Mouse (Mus musculus): ENCODE data around the gene Aqp11. TPM values are rescaled to one million over a fixed set of nuclear protein-coding genes. Genes with fewer than 3 reads are reported as not detected.

Gene Aqp11
- polyA plus RNA-seq, 1 experiment from 2014 or later, result 30.3 TPM

DNA sequence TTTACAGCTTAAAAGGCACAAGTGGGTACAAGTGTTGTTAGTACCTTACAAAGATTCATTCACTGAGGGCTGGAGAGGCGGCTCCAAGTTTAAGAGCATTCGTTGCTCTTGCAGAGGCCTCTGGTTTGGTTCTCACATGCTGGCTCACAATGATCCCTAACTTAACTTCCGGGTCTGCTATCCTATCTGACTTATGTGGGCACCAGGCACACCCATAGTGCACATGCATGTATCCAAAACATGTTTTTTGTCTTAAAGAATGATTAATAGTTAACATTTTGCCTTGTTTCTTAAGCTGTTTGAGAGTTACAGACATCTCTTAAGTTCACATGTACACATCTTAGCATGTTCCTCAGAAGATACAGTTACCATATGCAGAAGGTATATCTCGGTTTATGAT lies 37.9 kb downstream of the Aqp11 start:
- Histone ChIP-seq H3K9ac (no peak overlapping the region), H3K36me3 (replicated peaks) (0 out of 2 replicates have a peak, but pooled peaks cover 9% of the 10 kb centered on the region), H3K9me3 (replicated peaks) (no peaks in the 10 kb centered on the region), H3K27ac (replicated peaks) (no peak overlapping the region), H3K4me3 (replicated peaks) (no peak overlapping the region), H3K4me2 (no peak overlapping the region), H3K4me1 (replicated peaks) (peaks cover 29% of the 10 kb centered on the region), H3K27me3 (no peaks in the 10 kb centered on the region)
- no peak for ATAC-seq (ENCODE audit: insufficient read depth)
- 62% methylated on average over 4 of the region's 4 CpGs for WGBS (ENCODE audit: insufficient replicate concordance)

- 0 out of 2 replicates have a peak, but pooled peaks cover 6% of the 10 kb centered on the region for H3K36me3 ChIP-seq (replicated peaks)
- H3K27me3 ChIP-seq, result no peaks in the 10 kb centered on the region
- peaks cover 30% of the 10 kb centered on the region for H3K4me1 ChIP-seq (replicated peaks)
- peak within 1 kb of the TSS; percentile 86 for H3K4me3 ChIP-seq (replicated peaks)
- H3K9me3 ChIP-seq (replicated peaks), result no peaks in the 10 kb centered on the region
- H3K9ac ChIP-seq, result peak within 1 kb of the TSS; percentile 76
- ATAC-seq (ENCODE audit: insufficient read depth), result peak; percentile 92
- WGBS (ENCODE audit: insufficient replicate concordance), result under 1% methylated on average over 63 of the region's 63 CpGs
- peak within 1 kb of the TSS; percentile 16; the same call in 1 of the 2 replicates for H3K27ac ChIP-seq (replicated peaks)
- H3K4me2 ChIP-seq, result peak within 1 kb of the TSS; percentile 81
Observed at GRCm38 (mm10) chr7:97696506-97697254, 41.4 kb downstream of the Aqp11 start, which contains the start of gene Clns1a. Clns1a (plus strand) TSS chr7:97696634.

GRCm38 (mm10) chr7:97696133-97696505 lies 42.0 kb downstream of the Aqp11 start:
- Histone ChIP-seq H3K36me3 (replicated peaks) (0 out of 2 replicates have a peak, but pooled peaks cover 6% of the 10 kb centered on the region), H3K9ac (peak overlapping the region; percentile 76), H3K9me3 (replicated peaks) (no peaks in the 10 kb centered on the region), H3K27ac (replicated peaks) (no peak overlapping the region; the same call in 1 of the 2 replicates), H3K27me3 (no peaks in the 10 kb centered on the region), H3K4me1 (replicated peaks) (peaks cover 30% of the 10 kb centered on the region), H3K4me3 (replicated peaks) (peak overlapping the region; percentile 86), H3K4me2 (peak overlapping the region; percentile 81)
- peak; percentile 47 for ATAC-seq (ENCODE audit: insufficient read depth)
- WGBS (ENCODE audit: insufficient replicate concordance), result 41% methylated on average over 19 of the region's 19 CpGs

- ATAC-seq (ENCODE audit: insufficient read depth), result no peak
- no peaks in the 10 kb centered on the region for H3K27me3 ChIP-seq
- 0 out of 2 replicates have a peak, but pooled peaks cover 6% of the 10 kb centered on the region for H3K36me3 ChIP-seq (replicated peaks)
- no peak overlapping the region for H3K9ac ChIP-seq
- H3K4me2 ChIP-seq, result 0 out of 2 replicates have a peak overlapping the region, but pooled peaks have one; percentile 81
- H3K27ac ChIP-seq (replicated peaks), result no peak overlapping the region
- WGBS (ENCODE audit: insufficient replicate concordance), result 78% methylated on average over 1 of the region's 1 CpGs
- peaks cover 30% of the 10 kb centered on the region for H3K4me1 ChIP-seq (replicated peaks)
- H3K9me3 ChIP-seq (replicated peaks), result no peaks in the 10 kb centered on the region
- no peak overlapping the region for H3K4me3 ChIP-seq (replicated peaks)
Observed at GRCm38 (mm10) chr7:97695441-97695840, 42.6 kb downstream of the Aqp11 start.

GRCm38 (mm10) chr7:97687831-97688230 lies 50.3 kb downstream of the Aqp11 start:
- Histone ChIP-seq H3K4me2 (no peak overlapping the region), H3K4me3 (replicated peaks) (no peak overlapping the region), H3K9me3 (replicated peaks) (no peaks in the 10 kb centered on the region), H3K9ac (no peak overlapping the region), H3K36me3 (replicated peaks) (peaks cover 22% of the 10 kb centered on the region), H3K4me1 (replicated peaks) (no peaks in the 10 kb centered on the region), H3K27ac (replicated peaks) (no peak overlapping the region), H3K27me3 (no peaks in the 10 kb centered on the region)
- 52% methylated on average over 2 of the region's 2 CpGs for WGBS (ENCODE audit: insufficient replicate concordance)
- ATAC-seq (ENCODE audit: insufficient read depth), result no peak

DNA sequence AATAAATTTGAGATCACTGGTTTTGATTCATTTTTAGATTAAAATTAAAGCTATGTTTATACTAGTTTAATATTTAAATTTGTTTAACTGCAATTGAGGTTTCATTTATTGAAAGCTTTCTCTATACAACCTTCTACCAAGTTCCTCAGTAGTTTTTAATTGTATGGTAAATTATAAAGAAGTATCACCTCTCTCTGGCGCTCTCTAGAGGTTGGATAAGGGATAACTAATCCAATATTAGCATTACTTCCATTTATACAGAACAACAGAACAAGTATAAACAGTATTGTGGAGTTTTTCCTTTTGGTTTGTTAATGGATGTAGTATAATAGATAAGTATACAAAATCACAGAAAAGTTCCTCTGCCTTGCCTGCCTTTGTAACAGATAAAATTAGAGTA lies 58.9 kb downstream of the Aqp11 start:
- H3K36me3 ChIP-seq (replicated peaks), result peaks cover 58% of the 10 kb centered on the region
- WGBS (ENCODE audit: insufficient replicate concordance), result 24% methylated on average over 1 of the region's 1 CpGs

More for the DNA sequence above, 58.9 kb downstream of the Aqp11 start:
- Histone ChIP-seq H3K4me2 (no peak overlapping the region), H3K4me3 (replicated peaks) (no peak overlapping the region), H3K9ac (no peak overlapping the region), H3K27me3 (no peaks in the 10 kb centered on the region), H3K4me1 (replicated peaks) (no peaks in the 10 kb centered on the region), H3K27ac (replicated peaks) (no peak overlapping the region), H3K9me3 (replicated peaks) (no peaks in the 10 kb centered on the region)
- ATAC-seq (ENCODE audit: insufficient read depth), result no peak

Other genes with a start within 250 kb of the Aqp11 start
- gene Aamdc, start 158.8 kb downstream of the Aqp11 start, polyA plus RNA-seq (2015; fragmentation: Nextera tagmentation; extraction: Ambion mirVana), result 16.2 and 16.6 TPM in 2 replicates
- 5.2 and 6.6 TPM in 2 replicates for gene Rsf1, start 158.4 kb downstream of the Aqp11 start, polyA plus RNA-seq (2015; fragmentation: Nextera tagmentation; extraction: Ambion mirVana)
- 60.6 and 61.2 TPM in 2 replicates for gene Clns1a, start 41.7 kb downstream of the Aqp11 start, polyA plus RNA-seq (2015; fragmentation: Nextera tagmentation; extraction: Ambion mirVana)
- gene Pak1, start 50.3 kb upstream of the Aqp11 start, polyA plus RNA-seq (2015; fragmentation: Nextera tagmentation; extraction: Ambion mirVana), result 9.3 and 9.5 TPM in 2 replicates
- gene Gdpd4, start 181.7 kb upstream of the Aqp11 start, polyA plus RNA-seq (2015; fragmentation: Nextera tagmentation; extraction: Ambion mirVana), result not detected in 2 replicates